Mouse (Mus musculus): ENCODE results near the gene Fam219b.

Gene Fam219b

DNA sequence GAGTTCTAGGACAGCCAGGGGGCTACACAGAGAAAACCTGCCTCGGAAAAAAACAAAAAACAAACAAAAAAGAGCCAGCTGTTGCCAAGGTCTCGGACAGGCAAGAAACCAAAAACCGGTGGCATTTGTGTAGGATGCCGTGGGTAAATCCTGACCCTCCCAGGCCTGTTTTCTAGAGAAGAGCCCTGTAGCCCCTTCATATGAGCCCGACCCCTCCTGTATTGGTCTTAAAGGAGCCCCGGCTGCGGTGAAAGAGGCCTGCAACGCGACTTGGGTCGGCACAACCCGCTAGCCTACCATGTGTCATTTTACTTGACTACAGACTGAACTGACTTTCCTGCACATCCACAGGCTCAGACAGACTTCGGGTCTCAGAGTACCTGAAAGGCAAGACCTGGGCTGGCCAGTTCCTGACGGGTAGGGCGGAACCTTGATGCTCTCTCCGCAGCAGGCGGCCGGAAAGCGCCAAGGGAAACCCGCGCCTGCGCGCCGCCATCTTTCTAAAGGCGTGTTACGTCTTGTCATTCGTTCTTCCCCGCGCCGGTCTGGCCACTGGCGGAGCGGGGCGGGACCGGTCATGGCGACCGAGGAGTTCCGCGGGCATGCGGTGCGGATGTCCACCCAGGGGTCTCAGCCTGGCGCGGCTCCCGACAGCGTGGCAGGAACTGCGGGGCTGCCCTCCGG is at the start of gene Fam219b:
Gene Fam219b, plus strand, starts transcription at position 485 of the 684 bp plus-strand sequence.
- DNase-seq = peak; percentile 86

DNA sequence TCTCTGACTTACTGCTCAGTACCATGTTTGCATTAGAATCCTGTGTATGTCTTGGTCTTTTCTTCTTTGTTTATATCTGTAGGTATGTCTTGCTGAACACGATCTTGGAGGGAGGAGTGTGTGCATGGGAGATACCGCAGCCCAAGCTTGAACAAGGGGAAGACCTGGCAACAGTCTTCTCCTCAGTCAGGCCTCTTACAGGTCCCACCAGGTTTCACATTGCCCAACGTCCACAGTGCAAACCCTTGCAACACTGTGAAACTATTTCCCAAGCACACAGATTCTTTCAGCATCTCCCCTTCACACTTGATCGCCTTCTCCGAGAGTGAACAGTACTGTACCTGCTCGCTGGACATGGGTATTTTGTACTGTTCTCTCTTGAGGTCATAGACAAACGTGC is 49.5 kb upstream of the Fam219b start:
- no peak for DNase-seq

DNA sequence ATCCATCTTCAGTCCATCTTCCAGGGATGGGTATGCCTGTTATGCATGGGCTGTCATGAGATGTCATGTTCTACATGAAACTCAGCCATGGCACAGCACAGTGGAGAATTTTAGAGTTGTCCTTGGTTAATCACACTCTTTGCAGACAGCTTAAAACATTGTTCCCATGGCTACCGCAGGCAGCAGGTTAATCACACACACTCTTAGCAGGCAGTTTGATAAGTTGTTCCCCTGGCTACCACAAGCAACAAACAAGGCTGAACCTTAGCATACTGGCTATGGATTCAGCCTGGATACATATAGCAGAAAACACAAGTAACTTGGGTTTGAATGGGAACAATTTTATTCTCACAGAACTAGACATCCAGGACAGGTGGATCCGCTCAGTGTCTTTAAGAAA is 43.8 kb upstream of the Fam219b start:
- no peak for DNase-seq

DNA sequence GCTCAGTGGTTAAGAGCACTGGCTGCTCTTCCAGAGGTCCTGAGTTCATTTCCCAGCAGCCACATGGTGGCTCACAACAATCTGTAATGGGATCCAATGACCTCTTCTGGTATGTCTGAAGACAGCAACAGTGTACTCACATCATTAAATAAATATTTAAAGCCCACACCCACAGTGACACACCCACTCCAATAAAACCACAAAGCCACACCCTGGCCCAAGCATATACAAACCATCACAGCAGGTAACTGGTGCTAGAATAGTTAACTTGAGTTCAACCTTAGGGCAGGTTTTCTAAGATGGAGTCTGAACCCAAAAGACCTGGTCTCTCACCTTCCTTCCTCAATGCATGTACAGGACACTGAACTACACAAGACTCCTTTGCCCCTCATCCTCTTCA is 42.4 kb upstream of the Fam219b start:
- no peak for DNase-seq

DNA sequence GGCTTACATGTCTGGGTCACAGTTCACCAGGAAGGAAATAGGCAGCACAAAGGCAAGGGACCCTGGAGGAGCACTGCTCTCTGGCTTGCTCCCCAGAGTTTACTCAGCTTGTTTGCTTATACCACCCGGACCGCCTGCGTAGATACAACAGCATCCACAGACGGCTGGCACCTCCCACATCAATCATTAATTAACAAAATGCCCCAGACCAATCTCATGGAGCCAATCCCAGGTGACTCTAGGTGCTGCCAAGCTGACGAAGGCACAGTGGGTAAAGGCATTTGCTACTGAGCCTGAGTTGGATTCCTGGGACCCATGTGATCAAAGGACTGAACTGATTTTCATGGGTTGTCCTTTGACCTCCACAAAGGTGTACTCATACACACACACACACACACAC is 40.1 kb upstream of the Fam219b start:
- no peak for DNase-seq

DNA sequence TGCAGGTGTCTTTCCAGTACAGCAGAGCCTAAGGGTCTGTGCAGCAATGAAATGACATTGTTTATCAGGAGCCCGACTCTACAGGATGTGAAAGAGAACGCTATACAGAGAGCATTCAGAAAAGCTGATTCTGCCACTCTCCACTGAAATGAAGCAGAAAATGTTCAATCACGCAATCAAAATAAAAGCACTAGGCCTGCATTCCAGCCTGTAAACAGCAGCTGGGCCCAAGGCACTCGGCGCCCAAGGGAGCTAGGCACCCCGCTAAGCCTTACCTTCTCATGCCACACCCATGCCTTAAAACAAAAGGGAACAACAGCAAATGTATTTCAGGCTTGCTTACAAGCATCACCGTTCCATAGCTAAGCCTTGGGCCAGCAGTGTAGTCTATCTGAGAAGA is 38.8 kb upstream of the Fam219b start:
- DNase-seq = no peak

DNA sequence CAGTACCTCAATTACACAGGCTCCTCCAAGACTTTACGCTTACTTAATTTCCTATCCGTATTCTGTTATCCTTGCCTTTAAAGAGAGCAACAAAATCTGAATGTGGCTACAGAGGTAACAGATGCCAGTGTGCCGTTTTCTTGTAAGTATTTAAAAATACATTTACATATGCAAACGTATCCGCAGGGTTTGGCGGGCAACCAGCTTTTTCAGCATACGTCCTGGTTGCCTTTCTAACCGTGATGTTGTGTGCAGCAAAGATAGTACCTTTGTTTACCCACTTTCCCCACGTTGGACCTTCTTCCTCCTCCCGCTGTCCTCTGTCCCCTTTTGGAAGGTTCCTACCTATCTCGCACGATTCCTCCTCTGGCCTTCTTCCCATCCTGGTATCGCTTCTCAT is 35.9 kb upstream of the Fam219b start:
- DNase-seq = no peak

DNA sequence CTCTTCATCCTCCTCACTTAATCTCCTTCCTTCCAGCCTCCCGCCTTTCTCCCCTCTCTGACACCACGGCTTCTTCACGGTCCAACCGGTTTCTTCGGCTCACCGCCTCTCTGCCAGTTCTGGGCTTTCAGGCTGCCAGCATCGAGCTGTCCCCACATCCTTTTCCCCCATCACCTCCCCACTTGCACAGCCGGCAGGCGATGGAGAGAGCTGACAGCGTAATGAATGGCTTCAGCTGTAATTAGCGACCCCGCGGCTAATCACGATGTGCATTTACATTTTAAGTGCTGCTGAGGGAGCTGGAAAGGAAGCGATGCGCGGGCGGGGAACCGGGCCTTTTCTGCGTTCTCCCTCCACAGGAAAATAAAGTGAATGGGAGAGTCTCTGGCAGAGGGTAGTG is 35.5 kb upstream of the Fam219b start:
- no peak for DNase-seq

DNA sequence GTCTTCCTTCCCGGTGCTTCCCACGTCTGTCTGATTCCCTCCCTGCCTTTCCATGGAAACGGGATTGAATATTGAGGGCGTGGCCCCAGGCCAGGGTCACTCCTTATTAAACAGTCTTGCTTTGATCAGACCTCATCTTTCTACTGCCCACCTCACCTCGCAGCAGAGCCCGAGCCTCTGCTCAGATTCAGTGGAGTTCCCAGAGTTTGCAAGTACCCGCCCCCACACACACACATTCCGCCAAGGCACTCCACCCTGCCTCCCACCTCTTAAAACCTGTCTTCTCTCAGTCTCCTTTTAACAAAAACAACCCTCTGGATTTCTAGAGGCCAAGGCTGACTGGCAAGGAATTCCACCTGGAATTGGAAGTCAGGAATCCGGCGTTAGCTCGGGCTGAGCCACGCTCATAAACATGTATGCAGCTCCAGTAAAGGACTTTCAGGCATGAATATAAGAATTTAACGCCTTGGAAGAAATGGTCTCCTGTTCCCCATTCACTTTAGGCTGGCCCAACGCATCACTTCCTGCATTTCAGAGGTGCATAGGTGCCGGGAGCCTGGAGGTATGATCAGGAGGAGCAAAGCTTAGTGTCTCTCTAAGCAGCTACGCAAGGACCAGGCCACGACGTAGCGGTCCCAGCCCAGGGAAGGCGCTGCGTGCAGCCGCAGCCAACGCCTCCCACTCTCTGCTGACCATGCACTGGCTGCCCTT is 34.3 kb upstream of the Fam219b start:
- no peak for DNase-seq

DNA sequence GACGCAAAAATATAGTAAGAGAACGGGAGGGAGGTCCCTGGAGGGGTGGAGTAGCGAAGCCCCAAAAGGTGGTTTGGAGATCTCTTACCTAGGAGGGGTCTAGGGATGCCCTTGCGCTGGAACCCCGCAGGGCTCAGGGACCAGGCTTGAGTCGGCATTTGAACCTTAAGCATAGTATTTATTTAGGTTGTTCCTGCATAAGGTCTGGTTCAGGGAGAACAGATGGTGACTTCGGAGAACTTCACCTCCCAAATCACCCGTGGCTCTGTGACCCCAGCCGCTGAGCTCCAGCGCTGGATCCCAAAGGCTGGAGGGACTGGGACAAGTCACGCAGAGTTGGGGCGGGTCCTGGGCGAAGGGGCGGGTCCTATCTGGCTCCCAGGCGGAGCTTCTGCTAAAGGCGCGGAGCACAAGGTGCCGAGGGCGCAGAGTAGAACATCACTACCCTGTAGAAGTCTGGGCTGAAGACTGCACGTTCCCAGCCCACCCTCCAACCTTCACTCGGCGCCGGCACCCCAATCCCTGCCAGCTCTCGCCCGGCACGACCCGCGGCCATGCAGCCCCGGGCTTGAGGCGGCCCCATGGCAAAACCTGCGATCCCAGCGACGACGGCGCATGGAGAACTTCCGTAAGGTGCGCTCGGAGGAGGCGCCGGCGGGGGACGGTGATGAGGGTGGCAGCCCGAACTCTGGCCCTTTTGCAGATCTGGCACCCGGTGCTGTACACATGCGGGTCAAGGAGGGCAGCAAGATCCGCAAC is 33.5 kb upstream of the Fam219b start, which contains the start of gene Rpp25:
Gene Rpp25, plus strand, starts transcription at position 405 of the 759 bp plus-strand sequence.
- DNase-seq = no peak

DNA sequence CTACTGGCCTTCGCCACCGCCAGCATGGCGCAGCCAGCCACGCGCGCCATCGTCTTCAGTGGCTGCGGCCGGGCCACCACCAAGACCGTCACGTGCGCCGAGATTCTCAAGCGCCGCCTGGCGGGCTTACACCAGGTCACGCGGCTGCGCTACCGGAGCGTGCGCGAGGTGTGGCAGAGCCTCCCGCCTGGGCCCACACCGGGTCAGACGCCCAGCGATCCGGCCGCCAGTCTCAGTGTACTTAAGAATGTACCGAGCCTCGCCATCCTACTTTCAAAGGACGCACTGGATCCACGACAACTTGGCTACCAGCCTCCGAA is 33.0 kb upstream of the Fam219b start:
- DNase-seq = peak; percentile 58

DNA sequence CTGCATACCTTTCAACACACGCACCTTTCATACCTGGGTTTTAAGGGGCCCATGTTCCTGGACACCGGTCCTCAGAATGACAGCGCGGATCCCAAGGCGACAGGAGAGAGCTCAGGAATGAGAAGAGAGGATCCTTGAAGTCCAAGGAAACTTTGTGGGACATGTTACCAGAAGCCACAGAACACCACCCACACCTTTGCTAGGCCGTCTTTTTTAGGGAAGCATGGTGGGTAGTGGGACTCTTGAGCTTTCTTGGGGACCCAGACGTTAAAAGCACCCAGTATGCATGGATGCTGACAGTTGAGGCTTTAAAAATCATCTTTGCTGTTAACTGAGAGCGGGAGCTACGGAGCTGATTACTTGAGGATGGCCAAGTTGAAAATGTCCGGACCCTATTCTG is 32.4 kb upstream of the Fam219b start:
- DNase-seq = no peak

DNA sequence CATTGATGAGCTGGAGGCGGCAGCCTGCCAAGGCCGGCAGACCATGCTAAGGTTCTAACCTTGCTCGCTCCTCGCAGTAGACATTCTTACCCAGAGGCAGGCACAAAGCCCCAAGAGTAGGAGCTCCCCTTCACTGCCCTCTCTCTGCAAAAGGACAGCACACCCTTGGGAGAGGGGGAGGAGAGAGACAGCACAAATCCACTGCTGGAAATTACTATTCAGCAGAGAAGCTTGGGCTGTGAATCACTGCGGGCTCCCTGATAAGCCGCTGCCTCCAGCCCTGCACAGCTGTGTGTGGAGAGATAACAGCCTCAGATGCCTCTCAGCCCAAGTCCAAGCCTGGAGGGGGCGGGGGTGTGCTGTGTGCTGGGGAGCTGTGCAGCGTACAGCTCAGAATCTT is 31.6 kb upstream of the Fam219b start:
- DNase-seq = no peak

DNA sequence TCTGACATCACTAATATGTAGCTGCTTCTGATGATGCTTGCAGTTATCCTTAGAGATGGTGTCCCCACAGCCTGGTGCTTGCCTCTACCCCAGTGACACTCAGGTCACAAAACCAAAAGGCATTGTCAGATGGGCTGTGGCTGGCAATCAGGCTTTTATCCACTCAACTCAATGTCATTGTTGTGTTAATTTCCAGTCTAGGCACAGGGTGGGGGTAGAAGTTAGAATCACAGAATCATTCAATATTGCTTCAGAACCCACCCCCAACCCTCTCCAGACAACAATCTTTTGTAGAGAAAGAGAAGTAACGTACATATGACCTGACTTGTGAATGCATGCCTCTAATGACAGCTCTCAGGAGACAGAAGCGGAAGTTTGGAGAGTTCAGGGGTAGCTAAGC is 26.8 kb upstream of the Fam219b start:
- DNase-seq = no peak

DNA sequence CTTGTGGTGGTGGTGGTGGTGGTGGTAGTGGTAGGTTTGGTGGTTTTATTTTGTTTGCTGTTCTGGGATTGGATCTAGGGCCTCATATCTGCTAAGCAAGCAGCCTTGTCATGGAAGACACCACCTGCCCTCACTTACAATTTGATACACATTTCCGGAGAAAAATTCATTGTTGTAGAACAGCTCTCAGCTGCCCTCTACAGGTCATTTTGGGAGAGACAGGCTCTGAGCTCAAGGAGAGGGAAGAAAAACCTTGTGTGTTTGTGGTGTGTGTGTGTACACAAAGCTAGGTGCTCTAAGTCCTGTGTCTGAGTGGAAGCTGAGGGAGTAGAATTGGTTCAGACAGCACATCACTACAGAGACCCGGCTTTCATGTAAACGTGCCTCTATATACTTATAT is 20.2 kb upstream of the Fam219b start:
- peak; percentile 75 for DNase-seq

DNA sequence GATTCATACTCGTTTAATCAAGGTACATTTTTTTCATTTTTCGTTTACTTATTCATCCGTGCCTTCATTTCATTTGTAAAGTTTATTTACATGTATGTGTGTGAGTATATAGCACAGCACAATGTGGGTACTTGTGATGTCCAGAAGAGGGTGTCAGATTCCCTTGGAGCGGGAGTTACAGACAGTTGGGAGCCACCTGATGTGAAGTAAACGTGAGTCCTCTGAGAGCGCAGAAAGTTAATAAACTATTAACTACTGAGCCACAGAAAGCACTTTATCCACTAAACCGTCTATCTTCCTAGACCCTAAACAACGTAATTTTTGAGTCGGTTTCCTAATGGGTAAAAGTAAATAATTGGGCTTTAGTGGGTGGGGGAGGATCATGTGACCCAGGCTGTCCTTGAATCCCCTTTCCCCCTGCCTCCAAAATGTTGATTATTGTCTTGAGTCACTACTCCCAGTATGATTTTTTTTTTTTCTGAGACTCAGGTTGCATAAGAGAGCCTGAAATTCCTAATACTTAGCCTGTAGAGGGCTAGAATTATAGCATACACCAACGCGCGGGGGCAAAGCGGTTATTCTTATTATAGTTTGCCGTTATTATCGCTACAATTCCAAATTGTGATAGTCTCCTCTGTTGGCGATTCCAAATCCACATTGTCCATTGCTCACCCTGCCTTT is 16.8 kb upstream of the Fam219b start:
- no peak for DNase-seq

DNA sequence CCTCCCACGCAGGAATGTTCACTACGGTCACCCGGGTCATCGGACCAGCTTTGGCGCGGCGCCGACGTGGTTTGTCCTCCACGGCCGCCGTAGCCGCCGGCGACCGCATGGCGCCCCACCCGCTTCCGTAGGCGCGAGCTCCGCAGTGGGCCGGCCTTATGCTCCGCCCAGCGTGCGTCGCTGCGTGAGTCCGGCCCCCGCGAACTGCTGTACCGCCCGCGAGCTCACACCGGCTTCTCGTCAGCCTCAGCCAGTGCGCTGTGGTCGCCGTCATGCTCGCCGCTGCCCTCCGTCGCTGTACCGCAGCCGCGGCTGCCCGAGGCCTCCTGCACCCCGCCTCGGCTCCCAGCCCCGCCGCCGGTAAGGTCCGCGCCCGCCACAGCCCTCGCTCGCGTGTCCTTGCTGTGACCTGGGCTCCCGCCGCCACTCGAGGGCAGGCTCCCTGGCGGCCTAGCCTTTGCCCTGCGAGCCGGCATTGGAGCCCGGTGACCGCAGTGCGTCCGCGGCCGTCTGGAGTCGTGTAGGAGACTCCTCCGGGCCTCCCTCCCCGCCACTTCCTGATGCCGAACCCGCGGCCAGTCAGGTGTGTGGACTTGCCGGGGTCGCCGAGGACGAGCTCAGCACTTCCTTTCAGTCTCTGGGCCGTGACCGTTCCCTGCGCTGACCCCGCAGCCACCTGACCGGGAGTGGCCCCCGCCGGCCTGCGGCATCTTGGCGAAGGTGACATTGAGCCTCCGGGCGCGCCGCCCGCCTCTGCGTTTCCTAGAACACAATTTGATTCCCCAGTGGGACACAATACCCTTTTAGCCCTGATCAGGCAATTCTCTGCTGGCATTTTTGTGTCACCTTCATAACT is 16.0 kb upstream of the Fam219b start, which contains the start of gene Cox5a:
Gene Cox5a, plus strand, starts transcription at position 219 of the 856 bp plus-strand sequence.
- DNase-seq = peak; percentile 90

DNA sequence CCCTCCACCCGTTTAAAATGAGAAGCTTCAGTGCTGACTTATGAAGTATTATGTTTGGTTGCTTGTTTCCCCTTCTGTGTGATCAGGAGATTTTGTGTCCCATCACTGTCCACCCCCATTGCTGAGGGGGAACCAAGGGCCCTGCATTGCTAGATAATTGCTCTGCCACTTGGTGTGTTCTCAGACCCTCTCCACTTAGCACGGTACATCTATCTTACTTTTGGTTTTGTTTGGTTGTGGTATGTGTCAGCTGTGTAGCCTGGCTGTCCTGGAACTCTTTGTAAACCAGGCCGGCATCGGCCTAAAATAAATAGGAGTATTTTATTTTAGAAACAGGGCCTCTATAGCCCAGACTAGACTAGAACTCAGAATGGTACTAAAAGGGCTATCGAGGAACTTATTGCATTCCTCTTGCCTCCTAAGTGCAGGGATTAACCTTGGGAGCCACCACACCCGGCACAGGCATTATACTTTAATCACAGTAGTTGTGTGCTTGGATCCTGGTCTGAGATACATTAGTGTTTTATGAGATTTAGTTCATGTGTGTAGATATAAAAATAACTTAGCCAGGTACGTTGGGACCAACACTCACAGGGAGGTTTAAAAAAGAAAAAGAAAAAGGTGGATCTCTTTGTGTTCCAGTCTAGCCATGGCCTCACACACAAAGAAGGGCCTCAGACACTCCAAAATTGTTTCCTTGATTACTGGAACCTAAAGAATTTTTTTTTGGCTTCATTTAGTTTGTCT is 15.0 kb upstream of the Fam219b start:
- DNase-seq = no peak

DNA sequence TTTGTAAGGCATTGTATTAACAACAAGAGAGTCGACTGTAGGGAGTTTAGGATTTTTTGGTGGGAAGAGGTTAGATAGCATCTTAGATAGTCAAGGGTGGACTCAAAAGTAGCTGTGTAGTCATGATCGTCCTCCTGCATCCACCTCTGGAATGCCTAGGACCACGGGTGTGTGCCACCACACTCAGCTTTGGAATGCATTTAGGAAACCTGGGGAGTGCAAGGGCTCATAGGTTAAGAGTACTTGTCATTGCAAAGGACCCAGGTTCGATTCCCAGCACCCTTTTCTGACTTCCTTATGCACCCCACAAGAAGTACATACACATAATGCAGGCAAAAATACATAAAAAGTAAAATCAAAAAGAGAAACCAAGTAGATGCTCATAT is 14.5 kb upstream of the Fam219b start:
- DNase-seq = no peak

DNA sequence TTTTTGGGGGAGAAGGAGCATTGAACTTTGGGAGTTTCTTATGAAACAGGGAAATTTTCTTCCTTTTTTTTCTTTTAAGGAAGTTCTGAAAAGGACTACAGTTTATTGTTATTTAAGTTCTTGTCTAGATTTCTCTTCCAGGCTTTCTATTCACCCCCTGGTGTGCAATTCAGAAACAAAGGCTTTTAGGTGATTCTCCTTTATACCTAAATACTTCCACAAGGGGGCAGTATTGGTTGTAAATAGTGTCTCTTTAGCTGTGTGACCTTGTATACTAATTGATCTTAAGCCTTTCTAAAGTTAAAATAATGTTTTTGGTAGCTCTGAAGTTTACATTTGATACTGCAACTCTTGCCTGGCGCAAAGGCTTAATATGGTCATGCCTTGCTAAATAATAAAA is 13.6 kb upstream of the Fam219b start:
- DNase-seq = no peak

DNA sequence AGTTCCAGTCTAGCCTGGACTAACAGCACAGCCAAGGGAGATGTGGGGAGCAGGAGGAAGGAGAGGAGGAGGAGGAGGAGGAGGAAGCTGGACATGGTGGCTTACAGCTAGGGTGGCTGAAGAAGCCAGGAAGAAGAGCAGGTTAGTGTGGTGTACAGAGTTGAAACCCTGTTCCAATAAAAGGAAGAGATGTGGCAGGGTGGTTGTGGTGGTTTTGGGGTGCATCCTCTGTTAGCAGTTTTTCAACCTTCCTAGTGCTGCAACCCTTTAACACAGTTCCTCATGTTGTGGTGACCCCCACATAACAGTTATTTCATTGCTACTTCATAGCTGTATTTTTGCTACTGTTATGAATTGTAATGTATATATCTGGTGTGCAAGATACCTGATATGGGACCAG is 12.9 kb upstream of the Fam219b start:
- no peak for DNase-seq

DNA sequence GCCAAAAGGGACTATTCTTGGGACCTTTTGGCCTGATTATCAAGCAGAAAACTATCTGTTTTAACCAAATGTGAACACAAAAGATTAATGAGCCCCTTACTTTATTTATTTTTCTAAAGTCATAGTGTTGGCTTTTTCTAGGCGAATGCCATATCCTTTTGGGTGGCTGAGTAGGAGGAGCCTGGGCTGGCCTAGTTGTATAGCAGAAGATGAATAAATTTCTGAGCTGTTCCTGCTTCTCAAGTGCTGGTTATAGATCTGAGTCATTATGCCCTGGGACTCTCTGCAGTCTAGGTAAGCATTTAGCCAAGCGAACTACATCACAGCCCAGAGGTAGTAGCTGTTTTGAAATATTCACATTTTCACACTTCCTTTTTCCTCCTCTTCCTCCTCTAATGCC is 11.8 kb upstream of the Fam219b start:
- DNase-seq = no peak
